Mouse (Mus musculus) lung, postnatal 0 days (tissue): ENCODE measurements around the gene Rsrc1.
"Not testable (repeated sequence)": the region's sequence is repeated elsewhere in the genome, so short reads cannot be mapped to it uniquely, and the experiment has no call there.

Experiments
- CTCF ChIP-seq: IDR thresholded peaks from 2 replicates; pipeline ENCODE4 v1.5.1; 2016; ENCODE audit warnings: antibody characterized with exemption, mild to moderate bottlenecking
- EP300 ChIP-seq: IDR thresholded peaks from 2 replicates; pipeline ENCODE4 v1.6.1; 2016; ENCODE audit warnings: antibody characterized with exemption, mild to moderate bottlenecking, control low read depth

GRCm38 (mm10) chr3:67073653-67074052 is 92.5 kb downstream of the Rsrc1 start:
- TF ChIP-seq EP300, CTCF: not testable (repeated sequence)
